Mouse (Mus musculus) cerebellum, adult 11-12 months (tissue): ENCODE measurements around the gene Il17ra.
A peak's percentile ranks its signal among the peaks of the same experiment; 100 is the strongest.

ENCODE experiments used
- DNase-seq: peaks from one replicate; pipeline ENCODE4 v3.0.0; 2022

Gene Il17ra

GRCm38 (mm10) chr6:120511212-120511611 is 48.2 kb downstream of the Il17ra start:
- no peak for DNase-seq

- DNase-seq = no peak
These were observed 53.4 kb downstream of the Il17ra start for GRCm38 (mm10) chr6:120516422-120516821.

- no peak for DNase-seq
These were observed 53.8 kb downstream of the Il17ra start for GRCm38 (mm10) chr6:120516879-120517278.

GRCm38 (mm10) chr6:120517311-120517710 is 54.3 kb downstream of the Il17ra start:
- no peak for DNase-seq

GRCm38 (mm10) chr6:120519647-120520046 is 56.6 kb downstream of the Il17ra start:
- no peak for DNase-seq

GRCm38 (mm10) chr6:120524796-120525195 is 61.7 kb downstream of the Il17ra start:
- no peak for DNase-seq

GRCm38 (mm10) chr6:120529123-120529522 is 66.1 kb downstream of the Il17ra start:
- DNase-seq = no peak

- peak; percentile 93 for DNase-seq
These were observed 68.2 kb downstream of the Il17ra start, which contains the start of gene Hdhd5 for GRCm38 (mm10) chr6:120531020-120531965. TSS of gene Hdhd5 (minus strand) at chr6:120531319.

- DNase-seq = no peak
These were observed 69.5 kb downstream of the Il17ra start for GRCm38 (mm10) chr6:120532594-120532993.

GRCm38 (mm10) chr6:120536337-120536736 is 73.3 kb downstream of the Il17ra start:
- no peak for DNase-seq
